Mouse (Mus musculus) heart, adult 8-10 months (tissue): ENCODE measurements at regions not wholly inside any gene's neighbourhood (a gene's known extent, or its start where the extent isn't known, plus 50 kb on each side); places are given as distances from the start of the nearest gene placed in this dataset. TPM values are rescaled to one million over a fixed set of nuclear protein-coding genes. Genes with fewer than 3 reads are reported as not detected.

Experiments
- microRNA-seq: library from miRNA; unstranded; fragments of <30 nt; microRNA quantifications from one replicate; pipeline ENCODE4 v1.2.0, GENCODE M21; 2022

Small RNAs in the stretch of these regions (microRNA-seq; reads per million reads assigned to microRNA genes)
- not detected for gene Gm24979
